Mouse (Mus musculus) embryo, embryonic 10 days (tissue): ENCODE results near the gene Tktl1.
"Not testable (repeated sequence)": the region's sequence is repeated elsewhere in the genome, so short reads cannot be mapped to it uniquely, and the experiment has no call there.

Source experiments
- DNase-seq: peaks from one replicate; pipeline ENCODE4 v3.0.0-alpha.2; 2015; ENCODE audit warnings: low spot score

Gene Tktl1

DNA sequence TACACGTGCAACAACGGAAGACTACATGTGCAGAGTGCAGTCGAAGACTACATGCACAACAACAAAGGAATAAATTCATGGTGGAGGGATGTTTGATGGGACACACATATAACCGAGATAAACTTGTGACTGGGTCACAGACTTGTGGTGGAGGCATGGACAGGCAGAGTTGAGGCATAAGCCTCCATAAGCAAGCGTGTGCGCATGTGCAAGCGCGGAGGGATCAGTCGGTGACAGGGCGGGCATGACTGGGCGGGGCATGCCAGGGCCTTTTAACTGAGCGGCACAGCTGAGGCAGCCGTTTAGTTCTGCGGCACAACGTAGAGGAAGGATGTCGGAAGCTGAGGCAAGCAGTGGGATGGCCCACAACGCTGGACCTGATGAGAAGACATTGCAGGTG lies at the start of gene Tktl1:
Tktl1 (plus strand) TSS at position 301 of the 400 bp plus-strand sequence.
- no peak for DNase-seq

DNA sequence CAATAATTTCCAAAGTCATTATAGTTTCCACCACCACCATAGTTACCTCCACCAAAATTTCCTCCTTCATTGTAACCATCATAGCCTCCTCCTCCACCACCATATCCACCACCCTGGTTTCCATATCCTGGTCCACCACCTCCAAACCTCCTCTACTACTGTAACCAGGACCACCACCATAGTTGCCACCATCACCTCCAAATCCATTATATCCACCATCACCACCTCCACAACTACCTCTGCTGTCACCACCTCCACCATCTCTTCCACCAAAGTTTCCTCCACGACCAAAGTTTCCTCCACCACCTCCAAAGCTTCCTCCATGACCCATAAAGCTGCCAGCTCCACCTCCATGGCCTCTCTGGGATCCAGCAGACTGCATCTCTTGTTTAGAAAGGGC lies 41.8 kb upstream of the Tktl1 start, which contains the start of gene Mecp2:
Mecp2 (minus strand) TSS at position 101 of the 400 bp plus-strand sequence.
- not testable (repeated sequence) for DNase-seq

DNA sequence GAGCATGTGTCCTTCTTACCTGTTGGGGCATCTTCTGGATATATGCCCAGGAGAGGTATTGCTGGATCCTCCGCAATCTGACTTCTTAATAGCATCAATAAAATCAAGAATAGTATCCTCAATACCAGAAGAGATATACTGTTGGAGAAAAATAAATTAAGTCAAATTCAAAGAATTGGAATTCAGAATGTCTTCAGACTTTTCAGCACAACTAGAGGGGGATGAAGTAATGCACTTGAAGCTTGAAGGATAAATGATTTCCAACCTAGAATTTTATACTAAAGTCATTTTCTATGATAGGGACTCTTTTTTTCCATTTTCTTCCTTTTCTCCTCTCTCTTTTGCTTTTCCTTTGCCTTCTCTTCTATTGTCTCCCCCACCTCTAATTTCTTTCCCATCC lies 9.3 kb upstream of the Tktl1 start, which contains the start of gene Tex28:
Tex28 (minus strand) TSS at position 101 of the 400 bp plus-strand sequence.
- no peak for DNase-seq

DNA sequence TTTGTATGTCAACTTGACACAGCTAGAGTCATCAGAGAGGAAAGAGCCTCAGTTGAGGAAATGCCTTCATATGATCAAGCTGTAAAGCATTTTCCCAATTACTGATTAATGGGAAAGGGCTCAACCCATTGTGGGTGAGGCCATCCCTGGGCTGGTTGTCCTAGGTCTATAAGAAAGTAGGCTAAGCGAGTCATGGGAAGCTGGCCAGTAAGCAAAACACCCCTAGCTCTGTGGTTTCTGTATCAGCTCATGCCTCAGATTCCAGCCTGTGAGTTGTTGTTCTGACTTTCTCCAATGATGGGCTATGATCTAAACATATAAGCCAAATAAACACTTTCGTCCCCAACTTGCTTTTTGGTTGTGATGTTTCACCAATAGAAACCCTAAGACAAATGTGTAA lies 26.5 kb downstream of the Tktl1 start:
- no peak for DNase-seq

DNA sequence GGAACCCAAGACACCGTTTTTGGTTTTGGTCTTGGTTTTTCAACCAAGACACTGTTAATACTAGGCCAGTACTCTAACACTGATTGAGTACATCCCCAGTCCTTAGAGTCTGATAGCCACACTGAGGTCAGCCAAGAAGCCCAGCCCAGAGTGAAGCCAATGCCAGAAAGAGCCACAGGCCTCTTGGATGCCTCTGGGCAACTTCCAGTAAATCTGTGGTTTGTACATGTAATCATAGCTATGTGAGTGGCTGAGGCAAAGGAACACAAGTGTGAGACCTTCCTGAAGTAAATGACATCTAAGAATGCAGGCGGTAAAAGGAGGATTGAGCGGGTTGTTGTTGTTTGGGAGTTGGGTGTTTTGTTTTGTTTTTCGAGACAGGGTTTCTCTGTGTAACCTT lies 41.4 kb downstream of the Tktl1 start:
- DNase-seq, result no peak

DNA sequence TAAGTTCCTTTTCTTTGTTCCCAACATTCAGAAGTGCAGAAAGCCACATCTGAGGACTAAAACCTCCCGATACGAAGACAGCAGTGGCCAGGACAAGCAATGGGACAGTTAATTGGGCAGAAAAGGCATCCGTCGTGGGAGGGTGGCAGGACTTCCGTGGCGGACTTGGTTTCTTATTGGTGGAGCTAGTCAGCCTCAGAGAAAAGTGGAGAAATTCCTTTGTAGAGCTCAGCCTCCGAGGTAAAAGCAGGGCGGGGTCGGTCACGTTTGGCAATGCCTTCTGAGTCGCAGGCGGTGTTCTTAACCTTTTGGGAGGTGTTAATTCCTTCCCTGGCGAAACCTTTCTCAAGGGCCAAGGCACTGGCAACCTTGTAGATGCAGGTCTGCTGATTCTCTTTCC lies 42.4 kb downstream of the Tktl1 start:
- no peak for DNase-seq

DNA sequence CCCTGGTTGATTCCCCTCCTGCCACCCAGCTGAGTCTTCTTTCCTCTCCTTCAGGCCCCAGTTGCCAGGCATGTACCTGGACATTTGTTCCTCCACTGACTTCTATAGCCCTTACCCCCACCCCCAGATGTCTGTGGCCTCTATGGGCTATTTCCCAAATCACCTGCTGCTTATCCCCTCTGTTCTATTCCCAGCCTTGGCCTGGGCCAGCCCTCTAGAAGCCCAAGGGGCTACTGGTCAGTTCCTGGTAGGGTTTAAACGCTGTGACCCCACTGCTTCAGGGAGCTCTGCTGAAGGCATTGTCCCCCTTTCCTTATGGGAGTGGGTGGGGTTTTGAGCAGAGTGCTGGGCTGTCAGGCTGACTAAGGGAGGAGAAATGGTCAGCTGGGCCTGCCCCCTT lies 43.0 kb downstream of the Tktl1 start:
- DNase-seq, result not testable (repeated sequence)

DNA sequence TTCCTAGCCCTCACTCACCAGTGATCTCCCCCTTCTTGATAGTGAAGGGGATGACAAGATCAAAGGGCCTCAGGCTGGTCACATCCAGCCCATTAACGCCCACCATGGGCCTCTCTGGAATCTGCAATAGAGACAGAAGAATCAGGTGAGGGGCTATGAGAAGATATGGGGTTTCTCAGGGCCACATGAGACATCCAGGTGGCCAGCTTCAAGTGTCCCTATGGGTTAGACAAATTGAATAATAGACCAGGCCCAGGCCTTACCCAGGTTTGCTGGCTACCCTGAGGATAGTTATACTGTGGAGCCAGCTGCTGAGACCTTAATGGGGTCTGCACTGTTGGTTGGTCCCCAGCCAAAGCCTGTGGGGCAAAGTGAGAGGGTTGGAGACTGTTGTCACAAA lies 53.0 kb downstream of the Tktl1 start:
- DNase-seq, result no peak

DNA sequence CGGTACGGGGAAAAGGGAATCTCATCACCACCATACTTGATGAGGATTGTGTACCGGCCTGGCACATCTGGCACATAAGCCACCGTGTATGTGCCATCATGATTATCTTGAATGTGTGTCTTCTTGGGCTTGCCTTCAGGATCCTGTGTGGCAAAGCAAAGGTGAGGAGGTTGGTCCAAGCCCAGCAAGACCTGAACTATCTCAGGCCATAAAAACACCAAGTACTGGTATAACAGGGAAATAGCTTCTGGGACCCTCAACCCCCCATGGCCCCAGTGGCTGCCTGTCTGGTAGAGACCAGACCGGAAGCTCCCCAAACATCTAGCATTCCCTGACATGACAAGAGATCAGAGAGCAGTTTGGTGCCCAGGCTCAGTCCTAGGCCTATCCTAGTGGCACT lies 56.1 kb downstream of the Tktl1 start:
- DNase-seq, result no peak

DNA sequence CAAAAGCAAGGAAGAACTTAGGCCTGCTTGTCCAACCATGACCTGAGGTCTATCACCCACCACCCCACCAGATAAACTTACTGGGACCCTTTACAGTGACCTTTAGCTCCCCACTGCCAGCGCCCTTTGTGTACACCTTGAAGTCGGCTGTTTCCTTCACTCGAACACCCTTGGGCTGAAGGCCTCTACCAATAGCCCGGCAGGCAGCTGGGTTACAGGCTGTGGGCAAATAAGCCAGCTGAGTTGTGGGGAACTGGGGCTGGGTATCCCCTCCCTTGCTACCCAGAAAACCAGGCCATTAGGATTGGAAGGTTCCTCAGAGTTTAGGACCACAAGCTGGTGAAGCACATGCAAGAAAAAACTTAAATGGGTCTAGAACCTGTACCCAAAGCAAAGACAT lies 63.3 kb downstream of the Tktl1 start:
- no peak for DNase-seq

DNA sequence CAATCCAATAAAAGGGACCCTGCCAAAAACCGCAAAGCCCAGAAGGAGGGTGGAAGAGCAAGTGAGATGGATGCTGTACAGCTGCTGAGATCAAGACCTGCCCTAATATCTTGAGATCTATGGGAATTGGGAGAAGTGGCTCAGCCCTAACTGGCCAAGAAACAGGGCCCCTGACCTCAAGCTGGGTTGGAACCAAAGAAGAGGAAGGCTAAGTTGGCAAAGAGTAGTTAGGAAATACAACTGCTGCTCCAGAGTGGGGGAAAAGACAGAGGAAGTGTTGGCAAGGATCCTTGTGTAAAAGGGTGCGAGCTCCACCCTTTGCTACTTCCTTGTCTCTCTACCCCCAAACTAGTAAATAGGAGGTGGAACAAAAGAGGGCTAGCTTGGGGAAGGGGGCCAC lies 66.3 kb downstream of the Tktl1 start:
- DNase-seq, result no peak

DNA sequence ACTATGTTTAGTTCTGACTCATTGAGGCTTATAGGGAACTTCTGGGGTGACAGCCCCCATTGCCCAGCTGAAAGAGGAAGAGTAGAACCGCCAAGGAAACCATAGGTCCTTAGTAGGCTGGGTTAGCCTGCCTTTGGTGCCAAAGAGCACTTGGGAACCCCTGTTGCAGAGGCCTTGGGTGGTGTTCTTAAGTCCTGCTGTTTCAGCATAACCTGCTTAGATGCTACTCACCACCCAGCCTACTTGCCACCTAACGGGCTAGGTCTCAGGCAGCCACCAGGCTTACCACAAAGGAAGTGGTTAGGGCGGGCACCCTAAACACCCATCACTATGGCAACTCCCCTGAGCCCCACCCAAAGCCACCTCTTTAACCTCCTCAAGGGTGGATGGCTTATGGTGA lies 66.7 kb downstream of the Tktl1 start:
- DNase-seq, result no peak

DNA sequence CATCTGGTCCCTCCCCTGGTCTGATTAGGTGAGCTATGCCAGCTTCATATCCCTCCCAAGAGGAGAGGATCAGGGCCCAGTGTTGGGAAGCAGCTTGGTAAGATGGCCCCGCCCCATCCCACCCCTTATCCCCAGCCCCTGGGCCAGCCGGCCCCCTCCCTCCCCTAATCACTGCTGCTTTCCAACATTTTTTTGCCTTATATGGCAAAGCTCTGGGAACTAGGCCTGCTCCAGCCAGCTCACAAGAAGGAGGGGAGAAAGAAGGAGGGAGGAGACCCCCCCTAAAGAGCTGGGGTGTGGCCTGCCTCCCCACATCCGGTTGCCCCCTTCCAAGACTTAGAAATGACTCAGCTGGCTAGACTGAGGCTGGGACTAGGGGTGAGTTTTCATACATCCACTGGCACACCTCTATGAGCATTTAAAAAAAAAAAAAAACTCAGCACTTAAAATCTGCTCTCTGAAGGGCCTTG lies 67.6 kb downstream of the Tktl1 start:
- peak; percentile 65 for DNase-seq

DNA sequence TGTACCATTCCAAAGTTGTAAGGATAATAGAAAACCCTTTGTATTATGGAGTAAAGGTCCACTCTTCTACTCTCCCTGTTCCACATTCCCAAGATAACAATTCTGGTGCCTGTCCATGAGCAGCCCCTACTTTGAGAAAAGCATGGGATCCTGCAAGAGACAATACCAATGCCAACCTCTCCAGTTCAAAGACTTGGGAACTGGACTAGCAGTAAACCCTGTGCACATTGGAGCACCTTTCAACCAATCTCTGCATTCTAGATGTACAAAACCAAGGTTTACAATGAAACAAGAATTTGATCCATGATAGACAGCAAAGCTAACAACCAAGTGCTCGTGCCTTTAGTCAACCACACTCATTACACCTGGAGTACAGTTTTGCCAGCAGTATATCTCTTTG lies 68.0 kb downstream of the Tktl1 start:
- no peak for DNase-seq

DNA sequence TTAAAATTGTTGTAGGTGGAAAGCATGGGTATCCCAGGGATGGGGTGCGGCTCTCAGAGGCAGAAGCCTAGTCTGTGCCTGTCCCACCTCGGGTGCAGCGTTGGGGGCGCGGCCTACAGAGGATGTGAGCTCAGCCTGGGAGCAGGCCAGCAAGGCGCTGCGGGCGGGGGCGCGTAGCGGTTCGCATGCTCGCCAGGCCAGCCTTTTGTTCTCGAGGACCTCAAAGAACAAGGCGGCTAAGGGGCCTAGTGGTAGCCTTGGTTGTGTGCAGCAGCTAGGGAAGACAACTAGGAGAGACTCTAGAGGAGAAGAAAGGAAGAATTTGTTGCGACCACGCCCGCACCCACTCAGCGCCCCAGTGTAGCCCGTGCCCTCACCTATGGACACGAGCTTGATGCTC lies 68.6 kb downstream of the Tktl1 start:
- peak; percentile 83 for DNase-seq

DNA sequence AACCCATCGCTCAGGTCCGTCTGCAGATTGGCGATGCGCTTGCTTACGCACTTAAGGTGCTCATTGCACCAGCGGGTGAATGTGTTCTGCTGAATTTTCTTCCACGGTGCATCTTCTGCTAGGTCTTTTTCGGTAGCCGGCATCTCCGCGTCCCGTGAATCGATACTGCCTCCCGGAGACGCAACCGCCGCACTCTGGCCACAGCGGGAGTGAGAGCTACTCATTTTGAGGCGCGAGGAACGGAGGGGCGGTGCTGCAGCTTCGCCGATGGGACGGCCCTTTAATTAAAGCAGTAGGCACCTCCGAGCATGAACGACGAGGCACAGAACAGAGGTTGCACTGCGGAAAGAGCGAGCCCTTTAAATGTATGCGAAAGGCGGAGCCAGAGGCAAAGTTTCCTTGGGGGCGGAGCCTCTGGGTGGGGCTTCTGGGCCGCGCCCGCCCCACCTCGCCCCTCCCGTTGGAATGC lies 69.2 kb downstream of the Tktl1 start:
- DNase-seq, result peak; percentile 93

DNA sequence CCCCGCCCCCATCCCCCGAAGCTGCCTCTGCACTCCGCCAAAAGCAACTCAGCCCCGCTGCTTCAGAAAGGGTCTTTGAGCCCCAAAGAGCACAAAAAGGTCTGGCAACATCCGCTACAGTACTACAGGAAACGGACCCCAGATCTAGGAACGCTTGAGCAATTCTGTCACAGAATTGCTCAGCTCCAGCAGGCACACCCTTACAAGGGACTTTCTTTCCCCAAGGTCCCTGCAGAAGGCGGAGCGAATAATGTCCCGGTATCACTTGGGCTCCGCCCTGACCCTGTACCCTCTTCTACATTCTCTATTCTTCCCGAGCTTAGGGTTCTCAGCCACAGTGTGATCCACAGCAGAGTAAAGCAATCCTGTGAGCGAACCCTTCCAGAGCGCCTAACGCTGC lies 69.6 kb downstream of the Tktl1 start:
- no peak for DNase-seq

DNA sequence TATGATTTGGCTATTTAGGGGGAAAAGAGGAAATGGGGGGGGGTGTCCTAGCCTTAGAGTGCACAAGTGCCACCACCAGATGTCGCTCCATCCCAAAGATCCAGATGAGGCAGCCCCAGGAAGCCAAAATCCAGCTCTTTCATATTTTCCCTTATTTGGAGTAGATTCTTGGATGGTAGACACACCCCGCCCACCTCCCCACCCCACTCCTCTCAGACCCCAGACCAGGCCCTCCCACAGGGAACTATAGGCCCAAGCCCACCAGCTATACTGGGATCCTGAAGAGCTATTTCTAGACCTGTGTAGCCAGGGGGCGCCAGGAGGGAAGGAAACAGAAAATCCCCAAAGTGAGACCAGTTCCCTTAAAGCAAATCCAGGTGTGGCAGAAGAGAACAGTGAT lies 71.6 kb downstream of the Tktl1 start:
- peak; percentile 73 for DNase-seq

DNA sequence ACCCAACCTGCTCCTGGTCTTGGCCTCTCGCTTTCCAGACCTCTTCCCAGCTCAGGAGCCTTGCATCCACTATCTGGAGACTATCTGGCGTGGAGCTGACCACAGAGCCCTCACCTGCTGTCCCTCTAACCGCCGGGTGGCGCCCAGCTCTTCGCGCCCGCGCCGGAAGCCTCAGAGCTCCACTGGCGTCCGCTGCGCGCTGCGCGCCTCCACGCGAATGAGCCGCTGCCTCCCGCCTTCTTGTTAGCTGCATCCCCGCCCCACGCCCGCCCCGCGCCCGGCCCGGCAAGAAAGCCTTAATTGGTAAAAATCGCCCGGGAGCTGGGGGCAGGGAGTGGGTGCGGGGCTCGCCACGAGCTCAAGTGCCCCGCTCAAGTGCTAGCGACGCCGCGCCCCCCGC lies 72.6 kb downstream of the Tktl1 start, which contains the start of gene Flna:
Flna (minus strand) TSS at position 206 of the 400 bp plus-strand sequence.
- peak; percentile 61 for DNase-seq

DNA sequence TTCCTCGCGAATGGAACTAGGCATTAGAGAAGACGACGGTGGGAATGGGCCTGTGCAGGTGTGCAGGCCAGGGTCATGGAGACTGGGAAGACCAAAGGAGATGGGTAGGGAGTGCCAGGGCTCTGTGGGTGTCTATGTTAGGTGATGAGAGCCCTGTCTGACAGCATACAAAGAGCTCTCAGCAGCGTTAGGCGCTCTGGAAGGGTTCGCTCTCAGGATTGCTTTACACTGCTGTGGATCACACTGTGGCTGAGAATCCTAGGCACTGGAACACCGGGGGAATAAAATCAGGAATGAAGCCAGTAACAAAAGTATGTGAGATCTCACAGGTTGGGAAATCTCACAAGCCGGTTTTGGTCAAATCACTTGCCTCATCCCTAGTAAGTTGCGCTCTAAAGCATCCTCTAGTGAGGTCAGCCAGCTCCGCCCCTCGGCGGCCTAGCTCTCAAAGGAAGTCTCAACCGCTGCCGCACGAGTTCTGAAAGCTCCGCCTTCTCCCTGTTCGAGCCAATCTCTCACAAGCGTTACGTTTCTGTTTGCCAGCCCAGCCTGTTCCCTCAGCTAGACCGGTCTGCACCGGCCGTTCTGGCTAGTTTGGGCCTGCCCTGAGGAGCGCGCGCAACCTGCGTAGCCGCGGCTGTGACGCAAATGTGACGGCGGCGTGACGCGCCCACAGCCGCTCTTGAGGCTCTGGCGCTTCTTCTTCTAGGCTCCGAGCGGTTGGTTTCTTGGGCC lies 77.3 kb downstream of the Tktl1 start, which contains the start of gene Emd:
Emd (plus strand) TSS at position 535 of the 735 bp plus-strand sequence.
- peak; percentile 94 for DNase-seq

DNA sequence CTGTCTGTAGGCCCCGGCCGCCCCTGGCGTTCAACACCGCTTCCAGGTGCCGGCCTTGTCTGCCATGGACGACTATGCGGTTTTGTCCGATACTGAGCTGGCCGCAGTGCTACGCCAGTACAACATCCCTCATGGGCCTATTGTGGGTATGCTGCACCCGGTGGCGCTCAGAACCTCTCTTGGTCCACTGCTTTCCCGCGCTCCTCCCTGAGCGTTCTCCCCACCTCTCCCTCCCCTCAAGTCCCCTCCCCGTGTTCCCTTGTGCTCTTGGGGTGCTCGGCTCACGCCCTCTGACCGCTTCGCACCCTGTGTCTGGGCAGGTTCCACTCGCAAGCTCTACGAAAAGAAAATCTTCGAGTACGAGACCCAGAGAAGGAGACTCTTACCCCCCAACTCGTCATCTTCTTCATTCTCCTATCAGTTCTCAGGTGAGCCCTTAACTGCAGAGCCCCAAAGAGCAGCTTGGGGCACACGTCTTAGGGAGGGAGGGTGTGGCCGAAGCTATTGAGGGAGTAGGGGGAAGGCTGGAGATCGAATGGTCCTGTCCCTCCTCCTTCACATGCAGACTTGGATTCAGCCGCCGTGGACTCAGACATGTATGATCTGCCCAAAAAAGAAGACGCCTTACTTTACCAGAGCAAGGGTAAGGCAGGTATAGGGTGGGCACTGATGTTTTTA lies 78.0 kb downstream of the Tktl1 start:
- DNase-seq, result no peak

DNA sequence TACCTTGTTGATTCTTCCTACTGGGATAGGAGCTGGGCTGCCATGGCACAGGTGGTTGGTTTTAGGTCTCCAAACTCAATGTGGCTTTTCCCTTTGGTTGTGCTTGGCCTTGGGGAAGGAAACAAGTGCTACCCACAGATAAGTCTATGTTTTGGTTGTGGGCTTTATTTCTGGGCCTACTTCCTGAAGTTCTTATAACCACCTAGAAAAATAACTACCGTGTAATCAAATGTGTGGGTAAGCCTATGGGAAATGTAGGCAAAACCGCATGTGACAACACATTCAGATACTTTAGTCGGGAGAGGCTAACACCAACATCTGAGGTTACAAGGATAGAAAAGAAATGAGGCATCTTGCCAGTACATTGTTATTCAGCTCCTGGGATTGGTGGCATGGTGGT lies 80.7 kb downstream of the Tktl1 start:
- no peak for DNase-seq
